Mouse (Mus musculus): ENCODE data around the gene Krt7. TPM values are rescaled to one million over a fixed set of nuclear protein-coding genes. Genes with fewer than 3 reads are reported as not detected.

Gene Krt7
- polyA plus RNA-seq, 1 experiment from 2014 or later: 23.1 TPM

DNA sequence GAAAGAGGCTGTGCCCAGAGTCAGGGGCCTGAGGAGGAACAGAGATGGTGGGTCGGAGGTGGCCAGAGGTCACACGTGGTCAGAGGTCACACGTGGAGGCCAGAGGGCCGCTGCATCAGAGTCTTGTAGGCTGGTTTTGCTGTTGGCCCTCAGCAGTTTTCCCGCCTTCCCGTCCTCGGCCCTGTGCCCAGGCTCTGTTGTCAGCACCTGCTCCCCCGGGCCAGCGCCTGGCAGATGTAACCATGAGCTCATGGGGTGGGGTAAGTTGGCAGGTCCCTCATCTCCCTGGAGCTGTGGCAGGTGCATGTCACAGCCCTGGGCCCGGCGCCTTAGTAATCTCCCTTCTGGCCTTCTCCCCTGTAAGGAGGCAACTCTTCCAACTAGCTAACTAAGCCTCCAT, 28.0 kb upstream of the Krt7 start:
- H3K27me3 ChIP-seq: no peaks in the 10 kb centered on the region
- 76% methylated on average over 11 of the region's 11 CpGs for WGBS
- no peaks in the 10 kb centered on the region for H3K36me3 ChIP-seq
- no peaks in the 10 kb centered on the region for H3K9me3 ChIP-seq
- ATAC-seq (ENCODE audit: insufficient number of reproducible peaks, insufficient read depth, low FRiP score, low TSS enrichment, low read depth): no peak
- no peak overlapping the region for H3K4me2 ChIP-seq
- no peak overlapping the region for H3K27ac ChIP-seq
- H3K4me3 ChIP-seq: no peak overlapping the region
- no peaks in the 10 kb centered on the region for H3K4me1 ChIP-seq
- H3K9ac ChIP-seq: no peak overlapping the region

DNA sequence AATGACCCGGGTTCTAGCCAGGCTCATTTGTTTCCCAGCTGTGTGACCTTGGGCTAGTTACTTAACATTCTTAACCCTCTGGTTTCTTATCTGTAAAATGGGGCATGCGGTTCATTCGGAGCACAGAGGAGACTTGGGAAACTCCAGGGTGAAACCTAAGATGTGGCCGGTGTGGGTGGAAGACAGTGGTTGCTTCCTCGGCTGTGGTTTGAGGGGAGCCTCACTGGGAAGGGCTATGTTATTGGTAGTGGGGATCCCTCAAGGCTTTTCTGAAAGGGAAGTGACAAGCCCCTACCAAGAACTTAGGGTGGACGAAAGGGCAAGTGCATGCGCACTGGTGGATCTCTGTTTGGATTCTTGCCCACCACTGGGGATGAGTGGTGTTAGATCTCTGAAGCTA, 26.2 kb upstream of the Krt7 start:
- WGBS: 76% methylated on average over 7 of the region's 7 CpGs

DNA sequence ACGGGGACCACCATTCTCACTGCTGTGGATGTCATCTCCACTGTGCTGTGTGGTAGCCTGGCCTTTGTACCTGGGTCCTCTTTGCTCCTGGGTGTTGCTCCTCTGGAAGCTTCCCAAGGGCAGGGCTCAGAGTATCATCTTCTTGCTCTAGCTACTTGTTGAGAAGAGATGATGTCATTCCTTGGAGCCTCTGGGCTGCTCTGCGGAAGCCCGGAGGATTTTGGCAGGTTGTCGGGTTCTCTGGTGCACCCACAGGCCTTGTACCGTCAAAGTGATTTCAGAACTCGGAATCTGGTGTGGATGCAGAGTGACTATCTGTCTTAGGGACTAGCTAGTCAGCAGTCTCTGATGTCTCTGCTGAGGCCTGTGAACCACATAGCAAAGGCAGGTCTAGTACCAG, 25.8 kb upstream of the Krt7 start:
- Histone ChIP-seq H3K9me3 (no peaks in the 10 kb centered on the region), H3K4me3 (no peak overlapping the region), H3K36me3 (no peaks in the 10 kb centered on the region), H3K27ac (no peak overlapping the region), H3K27me3 (no peaks in the 10 kb centered on the region), H3K9ac (no peak overlapping the region), H3K4me2 (no peak overlapping the region), H3K4me1 (0 out of 2 replicates have a peak, but pooled peaks cover 4% of the 10 kb centered on the region)
- 79% methylated on average over 6 of the region's 6 CpGs for WGBS
- no peak for ATAC-seq (ENCODE audit: insufficient number of reproducible peaks, insufficient read depth, low FRiP score, low TSS enrichment, low read depth)

More for the DNA sequence above, 26.2 kb upstream of the Krt7 start:
- no peak overlapping the region for H3K4me2 ChIP-seq
- H3K27ac ChIP-seq: no peak overlapping the region
- ATAC-seq (ENCODE audit: insufficient number of reproducible peaks, insufficient read depth, low FRiP score, low TSS enrichment, low read depth): no peak
- H3K36me3 ChIP-seq: no peaks in the 10 kb centered on the region
- H3K9me3 ChIP-seq: no peaks in the 10 kb centered on the region
- no peak overlapping the region for H3K4me3 ChIP-seq
- H3K4me1 ChIP-seq: 0 out of 2 replicates have a peak, but pooled peaks cover 4% of the 10 kb centered on the region
- no peaks in the 10 kb centered on the region for H3K27me3 ChIP-seq
- H3K9ac ChIP-seq: no peak overlapping the region

DNA sequence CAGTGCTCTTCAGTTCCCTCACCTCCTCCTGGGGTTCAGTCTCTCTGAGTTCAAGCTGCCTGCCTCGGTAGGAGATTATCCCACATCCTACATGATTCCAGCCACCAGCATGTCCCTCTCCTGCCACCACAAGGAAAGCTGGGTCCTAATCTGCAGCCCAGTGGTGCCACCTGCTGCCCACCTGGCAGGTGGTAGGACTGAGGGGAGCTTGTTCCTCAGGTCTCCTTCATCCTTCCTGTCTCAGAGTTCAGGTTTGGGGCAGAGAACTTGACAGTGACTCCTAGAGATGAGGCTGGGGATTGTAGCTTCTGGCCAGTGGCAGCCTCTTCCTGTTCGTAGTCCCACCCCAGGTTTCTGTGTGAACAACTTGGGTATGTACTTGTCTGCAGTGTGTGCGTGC, 23.7 kb upstream of the Krt7 start:
- H3K27ac ChIP-seq: no peak overlapping the region
- no peak for ATAC-seq (ENCODE audit: insufficient number of reproducible peaks, insufficient read depth, low FRiP score, low TSS enrichment, low read depth)

DNA sequence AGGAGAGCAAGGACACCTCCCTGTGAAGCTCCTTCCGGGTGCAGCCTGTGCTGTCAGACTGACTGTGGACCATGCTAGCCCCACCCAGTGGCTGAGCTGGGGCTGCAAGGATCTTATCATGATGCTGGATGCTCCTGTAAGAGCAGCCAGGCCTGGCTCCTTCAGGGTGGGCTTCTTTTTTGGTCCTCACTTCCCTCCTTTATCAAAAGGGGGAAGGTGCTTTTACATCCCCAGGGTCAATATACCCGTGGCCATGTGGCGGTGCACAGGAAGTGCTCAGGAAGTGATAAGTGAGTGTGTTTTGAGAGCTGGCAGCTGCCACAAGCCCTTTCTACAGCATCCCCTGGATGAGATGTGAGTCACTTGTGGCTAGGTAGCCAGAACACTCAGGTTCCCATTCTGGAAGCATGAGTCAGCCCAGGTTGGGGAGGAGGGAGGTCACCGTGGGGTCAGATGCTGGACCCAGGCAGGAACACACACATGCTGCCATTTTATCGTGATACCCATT, 22.8 kb upstream of the Krt7 start:
- Histone ChIP-seq H3K4me1 (0 out of 2 replicates have a peak, but pooled peaks cover 4% of the 10 kb centered on the region), H3K27ac (no peak overlapping the region), H3K4me3 (no peak overlapping the region), H3K36me3 (no peaks in the 10 kb centered on the region), H3K4me2 (no peak overlapping the region), H3K27me3 (no peaks in the 10 kb centered on the region), H3K9ac (no peak overlapping the region), H3K9me3 (no peaks in the 10 kb centered on the region)
- no peak for ATAC-seq (ENCODE audit: insufficient number of reproducible peaks, insufficient read depth, low FRiP score, low TSS enrichment, low read depth)
- whole genome bisulfite sequencing: 45% methylated on average over 5 of the region's 5 CpGs

More for the DNA sequence above, 23.7 kb upstream of the Krt7 start:
- WGBS: 59% methylated on average over 3 of the region's 3 CpGs
- Histone ChIP-seq H3K27me3 (no peaks in the 10 kb centered on the region), H3K4me2 (no peak overlapping the region), H3K9ac (no peak overlapping the region), H3K4me3 (no peak overlapping the region), H3K36me3 (no peaks in the 10 kb centered on the region), H3K9me3 (no peaks in the 10 kb centered on the region), H3K4me1 (0 out of 2 replicates have a peak, but pooled peaks cover 4% of the 10 kb centered on the region)

DNA sequence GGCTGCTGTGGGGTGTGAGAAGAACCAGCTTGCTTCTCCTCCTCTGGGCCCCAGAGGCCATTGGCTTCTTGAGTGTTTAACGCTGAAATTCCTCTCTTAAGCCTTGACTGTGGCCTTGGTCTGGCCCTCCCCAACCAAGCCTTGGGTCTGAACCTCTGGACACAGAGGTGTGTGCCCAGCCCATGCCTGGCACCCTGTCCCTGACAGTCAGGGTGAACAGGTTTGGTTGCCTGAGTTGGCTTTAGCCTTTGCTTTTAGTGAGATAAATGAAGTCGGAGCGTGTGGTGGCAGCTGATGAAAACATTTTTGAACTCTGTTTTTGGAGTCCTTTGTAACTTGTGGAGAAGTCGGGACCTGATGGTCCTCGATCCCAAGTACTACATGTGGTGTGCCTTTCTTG, 20.6 kb upstream of the Krt7 start:
- 92% methylated on average over 5 of the region's 5 CpGs for WGBS
- no peak overlapping the region for H3K4me2 ChIP-seq
- 0 out of 2 replicates have a peak, but pooled peaks cover 4% of the 10 kb centered on the region for H3K4me1 ChIP-seq
- H3K9ac ChIP-seq: no peak overlapping the region
- H3K36me3 ChIP-seq: no peaks in the 10 kb centered on the region
- no peaks in the 10 kb centered on the region; the same call in 1 of the 2 replicates for H3K27me3 ChIP-seq
- H3K4me3 ChIP-seq: no peak overlapping the region
- H3K27ac ChIP-seq: no peak overlapping the region
- ATAC-seq (ENCODE audit: insufficient number of reproducible peaks, insufficient read depth, low FRiP score, low TSS enrichment, low read depth): no peak
- no peaks in the 10 kb centered on the region for H3K9me3 ChIP-seq

DNA sequence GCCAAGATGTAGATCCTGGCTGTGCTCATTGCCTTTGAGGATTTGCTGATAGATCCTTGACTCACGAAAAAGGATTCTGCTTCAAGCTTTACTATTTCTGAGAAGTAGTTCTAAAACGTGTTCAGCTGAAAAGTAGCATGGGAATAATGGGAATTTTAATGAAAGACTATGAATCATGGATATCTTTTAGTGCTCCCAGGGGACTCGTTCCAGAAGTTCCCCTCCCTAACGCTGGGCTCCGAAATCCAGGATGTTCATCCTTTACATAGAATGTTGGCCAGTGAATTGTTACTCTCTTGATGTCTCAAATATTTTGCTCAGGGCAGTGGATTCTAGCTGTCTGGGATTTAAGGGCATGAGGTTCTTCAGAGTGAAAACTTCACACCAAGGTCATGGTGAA, 18.6 kb upstream of the Krt7 start:
- Histone ChIP-seq H3K4me3 (no peak overlapping the region), H3K4me2 (no peak overlapping the region), H3K4me1 (0 out of 2 replicates have a peak, but pooled peaks cover 4% of the 10 kb centered on the region), H3K9ac (no peak overlapping the region), H3K9me3 (no peaks in the 10 kb centered on the region), H3K36me3 (no peaks in the 10 kb centered on the region), H3K27ac (no peak overlapping the region), H3K27me3 (no peaks in the 10 kb centered on the region; the same call in 1 of the 2 replicates)
- WGBS: 82% methylated on average over 5 of the region's 5 CpGs
- ATAC-seq (ENCODE audit: insufficient number of reproducible peaks, insufficient read depth, low FRiP score, low TSS enrichment, low read depth): no peak

DNA sequence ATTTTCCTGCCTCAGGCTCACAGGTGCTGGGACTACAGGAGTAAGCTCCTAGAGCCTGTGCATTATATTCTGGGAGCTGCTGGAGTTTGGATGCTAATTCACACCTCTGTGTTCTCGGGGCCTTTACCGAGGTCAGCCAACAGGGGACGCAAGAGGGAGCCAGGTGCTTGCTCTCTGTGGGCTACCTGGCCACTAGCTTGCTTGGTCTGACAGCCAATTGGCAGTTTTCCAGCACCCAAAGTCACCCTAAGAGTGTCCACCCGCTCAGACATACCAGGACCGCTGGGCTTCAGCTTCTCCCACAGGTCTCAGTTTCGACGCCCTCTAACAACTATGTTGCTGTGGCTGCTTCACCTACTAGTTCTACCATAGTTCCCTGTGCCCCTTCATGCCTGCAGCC, 15.9 kb upstream of the Krt7 start:
- ATAC-seq (ENCODE audit: insufficient number of reproducible peaks, insufficient read depth, low FRiP score, low TSS enrichment, low read depth): no peak
- H3K36me3 ChIP-seq: no peaks in the 10 kb centered on the region
- H3K4me2 ChIP-seq: no peak overlapping the region
- H3K4me1 ChIP-seq: no peaks in the 10 kb centered on the region
- H3K27me3 ChIP-seq: no peaks in the 10 kb centered on the region; the same call in 1 of the 2 replicates
- WGBS: 58% methylated on average over 7 of the region's 7 CpGs
- no peak overlapping the region for H3K4me3 ChIP-seq
- H3K9me3 ChIP-seq: no peaks in the 10 kb centered on the region
- H3K9ac ChIP-seq: no peak overlapping the region
- no peak overlapping the region for H3K27ac ChIP-seq

DNA sequence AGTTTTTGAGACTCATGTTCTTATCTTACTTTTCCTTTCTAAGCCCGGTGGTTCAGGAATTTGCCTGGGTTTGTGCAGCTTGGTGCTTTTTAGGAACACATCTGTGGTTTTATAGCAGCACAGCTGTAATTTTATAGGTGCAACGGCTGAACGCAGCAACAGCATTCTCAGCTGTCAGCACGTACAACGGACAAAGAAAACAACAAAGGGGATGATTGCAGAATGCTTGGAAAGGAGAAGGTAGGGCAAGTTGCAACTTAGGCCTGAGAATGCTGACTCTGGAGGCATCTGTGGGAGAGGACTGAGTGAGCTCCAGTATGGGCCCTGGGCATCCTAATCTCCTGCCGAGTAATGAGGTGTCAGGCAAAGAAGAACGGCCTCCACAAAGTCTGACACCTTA, 14.4 kb upstream of the Krt7 start:
- H3K4me1 ChIP-seq: no peaks in the 10 kb centered on the region
- H3K27me3 ChIP-seq: no peaks in the 10 kb centered on the region; the same call in 1 of the 2 replicates
- 0 out of 2 replicates have a peak overlapping the region, but pooled peaks have one; percentile 4 for H3K27ac ChIP-seq
- WGBS: 40% methylated on average over 7 of the region's 7 CpGs
- H3K9ac ChIP-seq: no peak overlapping the region
- H3K9me3 ChIP-seq: no peaks in the 10 kb centered on the region
- no peak for ATAC-seq (ENCODE audit: insufficient number of reproducible peaks, insufficient read depth, low FRiP score, low TSS enrichment, low read depth)
- no peak overlapping the region for H3K4me3 ChIP-seq
- H3K4me2 ChIP-seq: no peak overlapping the region
- no peaks in the 10 kb centered on the region for H3K36me3 ChIP-seq

DNA sequence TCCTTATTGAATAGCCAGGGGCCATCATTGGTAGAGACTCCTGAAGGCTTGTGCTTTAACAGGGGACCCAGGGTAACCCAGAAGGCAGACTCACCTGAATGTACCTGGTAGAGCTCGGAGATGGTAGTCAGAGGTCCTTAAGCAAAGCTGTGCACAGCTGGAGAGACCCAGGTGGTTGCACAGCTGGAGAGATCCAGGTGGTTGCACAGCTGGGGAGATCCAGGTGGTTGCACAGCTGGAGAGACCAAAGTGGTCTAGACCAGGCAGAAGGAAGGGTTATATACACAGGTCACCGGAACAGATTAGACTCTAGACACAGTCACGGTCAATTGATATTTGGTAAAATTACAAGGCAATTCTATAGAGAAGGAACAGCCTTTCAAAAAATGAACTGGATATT, 13.9 kb upstream of the Krt7 start:
- ATAC-seq (ENCODE audit: insufficient number of reproducible peaks, insufficient read depth, low FRiP score, low TSS enrichment, low read depth): no peak
- 0 out of 2 replicates have a peak overlapping the region, but pooled peaks have one; percentile 4 for H3K27ac ChIP-seq
- no peaks in the 10 kb centered on the region for H3K4me1 ChIP-seq
- H3K4me2 ChIP-seq: no peak overlapping the region
- H3K9ac ChIP-seq: no peak overlapping the region
- H3K9me3 ChIP-seq: no peaks in the 10 kb centered on the region
- no peak overlapping the region for H3K4me3 ChIP-seq
- no peaks in the 10 kb centered on the region for H3K36me3 ChIP-seq
- 67% methylated on average over 3 of the region's 3 CpGs for WGBS
- no peaks in the 10 kb centered on the region; the same call in 1 of the 2 replicates for H3K27me3 ChIP-seq

DNA sequence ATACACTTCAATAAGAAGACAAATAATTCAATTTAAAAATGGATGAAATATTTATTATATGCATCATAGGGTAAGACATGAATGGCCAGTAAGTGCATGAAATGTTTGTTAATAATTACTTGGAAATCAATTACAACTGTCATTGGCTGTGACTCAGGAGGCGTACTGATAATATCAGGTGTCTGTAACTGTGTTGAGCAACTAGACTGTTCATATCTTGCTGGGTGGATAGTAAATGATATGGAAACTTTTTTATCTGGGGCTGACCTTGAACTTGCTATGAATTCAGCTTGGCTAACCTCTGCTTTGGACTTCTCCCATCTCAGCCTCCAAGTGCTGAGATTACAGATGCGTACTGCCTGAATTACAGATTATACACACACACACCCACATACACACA, 13.2 kb upstream of the Krt7 start:
- WGBS: 82% methylated on average over 2 of the region's 2 CpGs
- H3K9ac ChIP-seq: no peak overlapping the region
- H3K4me2 ChIP-seq: no peak overlapping the region
- no peaks in the 10 kb centered on the region; the same call in 1 of the 2 replicates for H3K4me1 ChIP-seq
- no peak overlapping the region for H3K4me3 ChIP-seq
- no peaks in the 10 kb centered on the region; the same call in 1 of the 2 replicates for H3K27me3 ChIP-seq
- H3K9me3 ChIP-seq: no peaks in the 10 kb centered on the region
- no peak overlapping the region for H3K27ac ChIP-seq
- no peak for ATAC-seq (ENCODE audit: insufficient number of reproducible peaks, insufficient read depth, low FRiP score, low TSS enrichment, low read depth)
- H3K36me3 ChIP-seq: no peaks in the 10 kb centered on the region

DNA sequence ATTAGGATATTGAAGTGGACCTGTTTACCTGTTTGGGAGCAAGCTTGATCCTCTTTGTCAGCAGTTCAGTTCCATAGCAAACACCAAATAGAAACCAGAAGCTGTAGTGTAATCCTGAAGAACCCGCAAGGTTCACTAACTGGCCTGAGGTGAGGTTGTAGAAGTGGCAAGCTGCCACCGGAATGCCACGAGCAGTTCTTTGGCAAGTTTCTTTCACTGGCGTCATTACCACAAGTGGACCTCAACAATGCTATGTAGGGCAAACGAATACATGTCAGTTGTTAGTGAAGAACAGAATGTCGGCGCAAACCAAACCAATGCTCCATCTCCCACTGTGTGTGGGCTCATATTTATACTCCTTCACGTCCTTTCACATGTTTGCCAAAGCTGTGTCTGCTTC, 12.6 kb upstream of the Krt7 start:
- Histone ChIP-seq H3K27me3 (no peaks in the 10 kb centered on the region; the same call in 1 of the 2 replicates), H3K4me3 (no peak overlapping the region), H3K36me3 (no peaks in the 10 kb centered on the region), H3K27ac (no peak overlapping the region), H3K9ac (no peak overlapping the region), H3K4me1 (peaks cover 4% of the 10 kb centered on the region; the same call in 1 of the 2 replicates), H3K9me3 (no peaks in the 10 kb centered on the region), H3K4me2 (no peak overlapping the region)
- no peak for ATAC-seq (ENCODE audit: insufficient number of reproducible peaks, insufficient read depth, low FRiP score, low TSS enrichment, low read depth)
- 83% methylated on average over 8 of the region's 8 CpGs for WGBS

All from embryonic facial prominence, embryonic 13.5 days (tissue).